Mouse (Mus musculus) olfactory bulb, adult 2 months (tissue): Measurements from ENCODE around the gene Btbd35f4.
"Not testable (repeated sequence)": the region's sequence is repeated elsewhere in the genome, so short reads cannot be mapped to it uniquely, and the experiment has no call there.

Experiments
- CTCF ChIP-seq: fragments of 200-500 bp; IDR thresholded peaks from 2 replicates; pipeline ENCODE4 v1.5.1; 2012; ENCODE audit warnings: low read depth, mild to moderate bottlenecking, low read length, moderate library complexity; ENCODE audit not compliant: insufficient read depth
- POLR2A ChIP-seq: fragments of 200-500 bp; IDR thresholded peaks from 2 replicates; pipeline ENCODE4 v1.6.1; 2012; ENCODE audit warnings: mild to moderate bottlenecking, low read depth, low read length, moderate library complexity; ENCODE audit not compliant: insufficient read depth

GRCm38 (mm10) chrX:4800196-4800595, at the start of gene Btbd35f4:
- TF ChIP-seq POLR2A, CTCF: not testable (repeated sequence)
